Mouse (Mus musculus): ENCODE results near the gene Ppp1r13l. TPM values are rescaled to one million over a fixed set of nuclear protein-coding genes. Genes with fewer than 3 reads are reported as not detected.

The Ppp1r13l gene
- polyA plus RNA-seq, 1 experiment from 2014 or later: 3.0 TPM

GRCm38 (mm10) chr7:19399496-19400280 lies 40.1 kb downstream of the Ppp1r13l start:
- H3K9me3 ChIP-seq (replicated peaks; ENCODE audit: low read length): no peaks in the 10 kb centered on the region
- H3K27ac ChIP-seq: 0 out of 2 replicates have a peak overlapping the region, but pooled peaks have one; percentile 25
- H3K4me1 ChIP-seq (replicated peaks; ENCODE audit: insufficient read depth, low read length): 0 out of 2 replicates have a peak, but pooled peaks cover 4% of the 10 kb centered on the region
- 2% methylated on average over 27 of the region's 27 CpGs for WGBS
- peak; percentile 60 for DNase-seq (ENCODE audit: low spot score)
- peak overlapping the region; percentile 65 for H3K4me2 ChIP-seq (ENCODE audit: low read length)
- H3K36me3 ChIP-seq (ENCODE audit: insufficient read depth, low read length): 0 out of 2 replicates have a peak, but pooled peaks cover 7% of the 10 kb centered on the region
- peak overlapping the region; percentile 29 for H3K4me3 ChIP-seq (replicated peaks; ENCODE audit: low read depth, low read length)
- TF ChIP-seq CTCF (IDR thresholded peaks at IDR 0.05; ENCODE audit: low read depth): no peak
- peak overlapping the region; percentile 54 for H3K9ac ChIP-seq (ENCODE audit: low read depth, low read length)
- H3K27me3 ChIP-seq (ENCODE audit: insufficient read depth, low read length): no peaks in the 10 kb centered on the region; the same call in 1 of the 2 replicates
- ATAC-seq (replicated peaks; ENCODE audit: low FRiP score, low read depth): peak; percentile 57; the same call in 1 of the 2 replicates

- Histone ChIP-seq H3K4me1 (replicated peaks; ENCODE audit: insufficient read depth, low read length) (0 out of 2 replicates have a peak, but pooled peaks cover 4% of the 10 kb centered on the region), H3K27me3 (ENCODE audit: insufficient read depth, low read length) (no peaks in the 10 kb centered on the region; the same call in 1 of the 2 replicates), H3K4me3 (replicated peaks; ENCODE audit: low read depth, low read length) (no peak overlapping the region), H3K36me3 (ENCODE audit: insufficient read depth, low read length) (no peaks in the 10 kb centered on the region), H3K27ac (no peak overlapping the region), H3K9me3 (replicated peaks; ENCODE audit: low read length) (no peaks in the 10 kb centered on the region), H3K9ac (ENCODE audit: low read depth, low read length) (no peak overlapping the region), H3K4me2 (ENCODE audit: low read length) (no peak overlapping the region)
- DNase-seq (ENCODE audit: low spot score) (no peak), ATAC-seq (replicated peaks; ENCODE audit: low FRiP score, low read depth) (no peak)
- peak; percentile 42 for TF ChIP-seq CTCF (IDR thresholded peaks at IDR 0.05; ENCODE audit: low read depth)
- WGBS: 89% methylated on average over 4 of the region's 4 CpGs
Measured at GRCm38 (mm10) chr7:19400946-19401345, 41.4 kb downstream of the Ppp1r13l start.

- Histone ChIP-seq H3K4me2 (ENCODE audit: low read length) (no peak overlapping the region), H3K9me3 (replicated peaks; ENCODE audit: low read length) (no peaks in the 10 kb centered on the region), H3K27me3 (ENCODE audit: insufficient read depth, low read length) (no peaks in the 10 kb centered on the region; the same call in 1 of the 2 replicates), H3K9ac (ENCODE audit: low read depth, low read length) (no peak overlapping the region), H3K4me3 (replicated peaks; ENCODE audit: low read depth, low read length) (no peak overlapping the region), H3K36me3 (ENCODE audit: insufficient read depth, low read length) (no peaks in the 10 kb centered on the region), H3K4me1 (replicated peaks; ENCODE audit: insufficient read depth, low read length) (0 out of 2 replicates have a peak, but pooled peaks cover 4% of the 10 kb centered on the region), H3K27ac (no peak overlapping the region)
- ATAC-seq (replicated peaks; ENCODE audit: low FRiP score, low read depth) (no peak), DNase-seq (ENCODE audit: low spot score) (no peak)
- WGBS: 76% methylated on average over 9 of the region's 9 CpGs
- TF ChIP-seq CTCF (IDR thresholded peaks at IDR 0.05; ENCODE audit: low read depth): no peak
Measured at GRCm38 (mm10) chr7:19402535-19403112, 43.1 kb downstream of the Ppp1r13l start.

GRCm38 (mm10) chr7:19403731-19404296 lies 44.3 kb downstream of the Ppp1r13l start, which contains the start of gene Klc3:
Gene Klc3, minus strand, starts transcription at chr7:19404104.
- Histone ChIP-seq H3K27me3 (ENCODE audit: insufficient read depth, low read length) (no peaks in the 10 kb centered on the region; the same call in 1 of the 2 replicates), H3K4me3 (replicated peaks; ENCODE audit: low read depth, low read length) (peak within 1 kb of the TSS; percentile 52), H3K36me3 (ENCODE audit: insufficient read depth, low read length) (no peaks in the 10 kb centered on the region), H3K4me2 (ENCODE audit: low read length) (peak within 1 kb of the TSS; percentile 88), H3K27ac (no peak within 1 kb of the TSS), H3K9me3 (replicated peaks; ENCODE audit: low read length) (no peaks in the 10 kb centered on the region), H3K9ac (ENCODE audit: low read depth, low read length) (peak within 1 kb of the TSS; percentile 36), H3K4me1 (replicated peaks; ENCODE audit: insufficient read depth, low read length) (0 out of 2 replicates have a peak, but pooled peaks cover 4% of the 10 kb centered on the region)
- under 1% methylated on average over 60 of the region's 62 CpGs for WGBS
- TF ChIP-seq CTCF (IDR thresholded peaks at IDR 0.05; ENCODE audit: low read depth): no peak
- ATAC-seq (replicated peaks; ENCODE audit: low FRiP score, low read depth) (peak; percentile 63), DNase-seq (ENCODE audit: low spot score) (peak; percentile 61)

GRCm38 (mm10) chr7:19404476-19404875 lies 44.9 kb downstream of the Ppp1r13l start, which contains the start of gene Ckm:
Gene Ckm, plus strand, starts transcription at chr7:19404776.
- Histone ChIP-seq H3K9me3 (replicated peaks; ENCODE audit: low read length) (no peaks in the 10 kb centered on the region), H3K27me3 (ENCODE audit: insufficient read depth, low read length) (no peaks in the 10 kb centered on the region; the same call in 1 of the 2 replicates), H3K4me2 (ENCODE audit: low read length) (peak within 1 kb of the TSS; percentile 88), H3K4me3 (replicated peaks; ENCODE audit: low read depth, low read length) (peak within 1 kb of the TSS; percentile 52), H3K36me3 (ENCODE audit: insufficient read depth, low read length) (no peaks in the 10 kb centered on the region), H3K4me1 (replicated peaks; ENCODE audit: insufficient read depth, low read length) (0 out of 2 replicates have a peak, but pooled peaks cover 4% of the 10 kb centered on the region), H3K27ac (no peak within 1 kb of the TSS), H3K9ac (ENCODE audit: low read depth, low read length) (peak within 1 kb of the TSS; percentile 36)
- WGBS: 47% methylated on average over 7 of the region's 7 CpGs
- ATAC-seq (replicated peaks; ENCODE audit: low FRiP score, low read depth): no peak
- DNase-seq (ENCODE audit: low spot score): no peak
- TF ChIP-seq CTCF (IDR thresholded peaks at IDR 0.05; ENCODE audit: low read depth): no peak

GRCm38 (mm10) chr7:19405417-19405816 lies 45.9 kb downstream of the Ppp1r13l start:
- no peak overlapping the region for H3K4me2 ChIP-seq (ENCODE audit: low read length)
- 4% methylated on average over 19 of the region's 19 CpGs for WGBS

More at GRCm38 (mm10) chr7:19405417-19405816, 45.9 kb downstream of the Ppp1r13l start:
- H3K9me3 ChIP-seq (replicated peaks; ENCODE audit: low read length): no peaks in the 10 kb centered on the region
- no peak overlapping the region for H3K4me3 ChIP-seq (replicated peaks; ENCODE audit: low read depth, low read length)
- peak; percentile 63; the same call in 1 of the 2 replicates for ATAC-seq (replicated peaks; ENCODE audit: low FRiP score, low read depth)
- no peaks in the 10 kb centered on the region for H3K36me3 ChIP-seq (ENCODE audit: insufficient read depth, low read length)
- no peak overlapping the region for H3K9ac ChIP-seq (ENCODE audit: low read depth, low read length)
- H3K27ac ChIP-seq: no peak overlapping the region
- 0 out of 2 replicates have a peak, but pooled peaks cover 4% of the 10 kb centered on the region for H3K4me1 ChIP-seq (replicated peaks; ENCODE audit: insufficient read depth, low read length)
- peak; percentile 95 for TF ChIP-seq CTCF (IDR thresholded peaks at IDR 0.05; ENCODE audit: low read depth)
- peak; percentile 85 for DNase-seq (ENCODE audit: low spot score)
- no peaks in the 10 kb centered on the region; the same call in 1 of the 2 replicates for H3K27me3 ChIP-seq (ENCODE audit: insufficient read depth, low read length)

Measured in kidney, postnatal 0 days (tissue).